Mouse (Mus musculus): Measurements from ENCODE around the gene Chga. TPM values are rescaled to one million over a fixed set of nuclear protein-coding genes. Genes with fewer than 3 reads are reported as not detected.
A peak's percentile ranks its signal among the peaks of the same experiment; 100 is the strongest.

Gene Chga
- polyA plus RNA-seq, 2 experiments = 0.44 to 0.45 TPM

GRCm38 (mm10) chr12:102545122-102545521, 9.6 kb upstream of the Chga start:
- H3K9ac ChIP-seq (ENCODE audit: low read depth, low read length, severe bottlenecking) = no peak overlapping the region
- DNase-seq (ENCODE audit: low spot score) = no peak
- H3K4me1 ChIP-seq (ENCODE audit: control insufficient read depth, insufficient read depth, low read length) = no peaks in the 10 kb centered on the region
- H3K27me3 ChIP-seq (ENCODE audit: control insufficient read depth, insufficient read depth, low read length) = no peaks in the 10 kb centered on the region
- no peak for TF ChIP-seq POLR2A (IDR thresholded peaks at IDR 0.05; ENCODE audit: borderline replicate concordance, extremely low read depth, insufficient read depth, insufficient read length)
- no peak overlapping the region for H3K4me2 ChIP-seq (replicated peaks; ENCODE audit: low read depth, low read length, severe bottlenecking)
- H3K9me3 ChIP-seq (ENCODE audit: control insufficient read depth, low read length) = no peaks in the 10 kb centered on the region
- 67% methylated on average over 6 of the region's 6 CpGs for WGBS
- no peaks in the 10 kb centered on the region for H3K36me3 ChIP-seq (ENCODE audit: control insufficient read depth, insufficient read depth, low read length)
- H3K4me3 ChIP-seq (replicated peaks; ENCODE audit: low read length) = no peak overlapping the region
- ATAC-seq (ENCODE audit: low FRiP score, low read depth) = no peak
- no peak overlapping the region for H3K27ac ChIP-seq (replicated peaks; ENCODE audit: low read depth, low read length)

GRCm38 (mm10) chr12:102550529-102550928, 4.2 kb upstream of the Chga start:
- no peak overlapping the region for H3K4me3 ChIP-seq (replicated peaks; ENCODE audit: low read length)
- DNase-seq (ENCODE audit: low spot score) (peak; percentile 93), ATAC-seq (ENCODE audit: low FRiP score, low read depth) (0 out of 2 replicates have a peak, but pooled peaks have one; percentile 60)
- H3K9me3 ChIP-seq (ENCODE audit: control insufficient read depth, low read length) = no peaks in the 10 kb centered on the region
- 6% methylated on average over 11 of the region's 11 CpGs for WGBS
- no peaks in the 10 kb centered on the region for H3K36me3 ChIP-seq (ENCODE audit: control insufficient read depth, insufficient read depth, low read length)
- H3K4me1 ChIP-seq (ENCODE audit: control insufficient read depth, insufficient read depth, low read length) = no peaks in the 10 kb centered on the region
- no peak for TF ChIP-seq POLR2A (IDR thresholded peaks at IDR 0.05; ENCODE audit: borderline replicate concordance, extremely low read depth, insufficient read depth, insufficient read length)
- peaks cover 22% of the 10 kb centered on the region for H3K27me3 ChIP-seq (ENCODE audit: control insufficient read depth, insufficient read depth, low read length)
- H3K4me2 ChIP-seq (replicated peaks; ENCODE audit: low read depth, low read length, severe bottlenecking) = no peak overlapping the region
- H3K27ac ChIP-seq (replicated peaks; ENCODE audit: low read depth, low read length) = no peak overlapping the region
- no peak overlapping the region for H3K9ac ChIP-seq (ENCODE audit: low read depth, low read length, severe bottlenecking)

- no peak for TF ChIP-seq POLR2A (IDR thresholded peaks at IDR 0.05; ENCODE audit: borderline replicate concordance, extremely low read depth, insufficient read depth, insufficient read length)
- Histone ChIP-seq H3K9me3 (ENCODE audit: control insufficient read depth, low read length) (no peaks in the 10 kb centered on the region), H3K27me3 (ENCODE audit: control insufficient read depth, insufficient read depth, low read length) (peaks cover 22% of the 10 kb centered on the region), H3K27ac (replicated peaks; ENCODE audit: low read depth, low read length) (no peak overlapping the region), H3K9ac (ENCODE audit: low read depth, low read length, severe bottlenecking) (no peak overlapping the region), H3K36me3 (ENCODE audit: control insufficient read depth, insufficient read depth, low read length) (no peaks in the 10 kb centered on the region), H3K4me1 (ENCODE audit: control insufficient read depth, insufficient read depth, low read length) (no peaks in the 10 kb centered on the region), H3K4me3 (replicated peaks; ENCODE audit: low read length) (no peak overlapping the region), H3K4me2 (replicated peaks; ENCODE audit: low read depth, low read length, severe bottlenecking) (no peak overlapping the region)
- WGBS = 73% methylated on average over 3 of the region's 3 CpGs
- ATAC-seq (ENCODE audit: low FRiP score, low read depth) (no peak), DNase-seq (ENCODE audit: low spot score) (no peak)
Observed at GRCm38 (mm10) chr12:102551186-102551585, 3.6 kb upstream of the Chga start.

- no peak for DNase-seq (ENCODE audit: low spot score)
- 74% methylated on average over 6 of the region's 6 CpGs for WGBS
Observed at GRCm38 (mm10) chr12:102552001-102552400, 2.8 kb upstream of the Chga start.

DNA sequence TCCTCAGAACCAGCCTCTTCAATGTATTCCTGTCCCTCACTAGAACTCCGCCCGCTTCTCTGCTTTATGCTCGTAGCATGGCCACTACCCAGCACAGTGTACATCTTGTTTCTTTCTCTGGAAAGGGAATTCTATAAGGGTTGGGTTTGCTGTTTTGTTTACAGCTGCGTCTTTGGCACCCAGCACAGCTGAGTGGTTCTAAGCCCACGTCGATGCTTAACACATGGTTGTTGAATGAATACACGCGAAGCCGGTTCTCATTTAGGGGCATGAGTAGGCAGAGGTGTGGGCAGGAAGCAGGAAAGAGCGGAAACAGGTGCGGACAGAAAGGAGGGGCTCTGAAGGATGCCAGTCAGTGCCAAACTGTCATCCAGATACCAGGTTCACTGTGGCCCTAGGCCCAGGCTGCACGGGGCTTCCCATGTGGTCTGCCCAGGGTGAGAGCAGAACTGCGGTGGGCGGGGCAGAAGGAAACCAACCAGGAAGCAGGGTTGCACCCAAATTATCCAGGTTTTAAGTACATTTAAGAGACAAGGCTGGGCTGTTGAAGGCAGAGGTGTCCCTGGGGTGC, 979 bp upstream of the Chga start:
- H3K4me2 ChIP-seq (replicated peaks; ENCODE audit: low read depth, low read length, severe bottlenecking) = no peak overlapping the region
- H3K4me1 ChIP-seq (ENCODE audit: control insufficient read depth, insufficient read depth, low read length) = no peaks in the 10 kb centered on the region
- H3K36me3 ChIP-seq (ENCODE audit: control insufficient read depth, insufficient read depth, low read length) = no peaks in the 10 kb centered on the region
- no peak for TF ChIP-seq POLR2A (IDR thresholded peaks at IDR 0.05; ENCODE audit: borderline replicate concordance, extremely low read depth, insufficient read depth, insufficient read length)
- no peaks in the 10 kb centered on the region for H3K9me3 ChIP-seq (ENCODE audit: control insufficient read depth, low read length)
- no peak overlapping the region for H3K4me3 ChIP-seq (replicated peaks; ENCODE audit: low read length)
- ATAC-seq (ENCODE audit: low FRiP score, low read depth) (no peak), DNase-seq (ENCODE audit: low spot score) (no peak)
- WGBS = 72% methylated on average over 14 of the region's 14 CpGs
- H3K27ac ChIP-seq (replicated peaks; ENCODE audit: low read depth, low read length) = no peak overlapping the region
- H3K9ac ChIP-seq (ENCODE audit: low read depth, low read length, severe bottlenecking) = no peak overlapping the region
- peaks cover 22% of the 10 kb centered on the region for H3K27me3 ChIP-seq (ENCODE audit: control insufficient read depth, insufficient read depth, low read length)

More at GRCm38 (mm10) chr12:102552001-102552400, 2.8 kb upstream of the Chga start:
- no peaks in the 10 kb centered on the region for H3K36me3 ChIP-seq (ENCODE audit: control insufficient read depth, insufficient read depth, low read length)
- H3K27ac ChIP-seq (replicated peaks; ENCODE audit: low read depth, low read length) = no peak overlapping the region
- no peak overlapping the region for H3K9ac ChIP-seq (ENCODE audit: low read depth, low read length, severe bottlenecking)
- no peaks in the 10 kb centered on the region for H3K9me3 ChIP-seq (ENCODE audit: control insufficient read depth, low read length)
- no peak for TF ChIP-seq POLR2A (IDR thresholded peaks at IDR 0.05; ENCODE audit: borderline replicate concordance, extremely low read depth, insufficient read depth, insufficient read length)
- peaks cover 22% of the 10 kb centered on the region for H3K27me3 ChIP-seq (ENCODE audit: control insufficient read depth, insufficient read depth, low read length)
- H3K4me2 ChIP-seq (replicated peaks; ENCODE audit: low read depth, low read length, severe bottlenecking) = no peak overlapping the region
- H3K4me3 ChIP-seq (replicated peaks; ENCODE audit: low read length) = no peak overlapping the region
- no peaks in the 10 kb centered on the region for H3K4me1 ChIP-seq (ENCODE audit: control insufficient read depth, insufficient read depth, low read length)
- ATAC-seq (ENCODE audit: low FRiP score, low read depth) = no peak
